34 mouse cellular contexts compared by ENCODE assay signal in the genomic region with DNA sequence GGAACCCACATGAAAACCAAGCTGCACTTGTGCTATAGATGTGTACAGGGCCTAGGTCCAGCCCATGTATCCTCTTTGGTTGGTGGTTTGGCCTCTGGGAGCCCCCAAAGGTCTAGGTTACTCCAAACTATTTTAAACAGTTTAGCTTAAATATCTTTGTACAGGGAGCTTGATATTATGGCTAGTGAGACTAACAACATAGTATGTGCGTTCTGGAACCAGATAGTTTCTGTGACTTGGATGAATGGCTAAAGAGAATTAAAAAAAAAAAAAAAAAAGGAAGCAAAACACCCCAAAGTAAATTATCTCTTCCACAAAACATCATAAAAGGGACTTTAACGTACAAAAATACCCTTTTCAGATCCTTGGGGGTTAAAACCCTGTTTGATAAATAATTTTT.
"Had no signal": no experiment of that assay in that cellular context is flagged by ENCODE, and none has a peak within 500 bp of the region (broad histone marks: within the 10 kb centered on the region; RNA-seq: fewer than 3 reads in every experiment).

No protein-coding gene starts in this region.

- H3K9me3 ChIP-seq: heart, embryonic 12.5 days; heart, embryonic 13.5 days; heart, embryonic 15.5 days; hindbrain, embryonic 10.5 days; hindbrain, embryonic 12.5 days; hindbrain, embryonic 13.5 days; hindbrain, embryonic 15.5 days; intestine, embryonic 15.5 days; kidney, embryonic 15.5 days had no signal

- H3K4me1 ChIP-seq: heart, embryonic 12.5 days; heart, embryonic 13.5 days; heart, embryonic 15.5 days; hindbrain, embryonic 10.5 days; hindbrain, embryonic 12.5 days; hindbrain, embryonic 13.5 days; hindbrain, embryonic 15.5 days; intestine, embryonic 15.5 days; kidney, embryonic 15.5 days had no signal

- H3K4me3 ChIP-seq: heart, embryonic 12.5 days; heart, embryonic 13.5 days; heart, embryonic 15.5 days; hindbrain, embryonic 10.5 days; hindbrain, embryonic 12.5 days; hindbrain, embryonic 13.5 days; hindbrain, embryonic 15.5 days; intestine, embryonic 15.5 days; kidney, embryonic 15.5 days; layer of hippocampus, adult 2 months; left cerebral cortex, adult 2 months had no signal

- H3K36me3 ChIP-seq: heart, embryonic 12.5 days; heart, embryonic 13.5 days; heart, embryonic 15.5 days; hindbrain, embryonic 10.5 days; hindbrain, embryonic 12.5 days; hindbrain, embryonic 15.5 days; intestine, embryonic 15.5 days; kidney, embryonic 15.5 days had no signal

- DNase-seq: heart, postnatal 10 days; heart, postnatal 14 days; heart, postnatal 36 days; heart, postnatal 4 days; kidney, adult 11 months; kidney, adult 18-20 months; kidney, adult 2 months; kidney, adult 8-10 months; kidney, adult 9 months; kidney, postnatal 10 days; kidney, postnatal 14 days; kidney, postnatal 25 days; kidney, postnatal 36 days; kidney, postnatal 4 days; layer of hippocampus, adult 9-11 months; layer of hippocampus, postnatal 36 days had no signal

- ATAC-seq: hindbrain, embryonic 16.5 days; hindbrain, postnatal 0 days; inflammation-experienced regulatory T-cells, adult 6 months; intestine, embryonic 15.5 days; intestine, embryonic 16.5 days; intestine, postnatal 0 days had no signal

- H3K27me3 ChIP-seq: heart, embryonic 12.5 days; heart, embryonic 13.5 days; heart, embryonic 15.5 days; hindbrain, embryonic 12.5 days; hindbrain, embryonic 13.5 days; hindbrain, embryonic 15.5 days; intestine, embryonic 15.5 days; kidney, embryonic 15.5 days had no signal

- H3K27ac ChIP-seq: heart, embryonic 13.5 days; heart, embryonic 15.5 days; hindbrain, embryonic 10.5 days; hindbrain, embryonic 12.5 days; hindbrain, embryonic 13.5 days; hindbrain, embryonic 14.5 days; hindbrain, embryonic 15.5 days; hindbrain, postnatal 0 days; intestine, embryonic 15.5 days; kidney, embryonic 15.5 days; kidney, postnatal 0 days; layer of hippocampus, adult 2 months; left cerebral cortex, adult 2 months had no signal
